Mouse (Mus musculus) spleen, postnatal 14 days (tissue): ENCODE measurements around the gene Hoxa11.
A peak's percentile ranks its signal among the peaks of the same experiment; 100 is the strongest.

Experiments used
- DNase-seq, 2 experiments: peaks; one replicate each; pipeline ENCODE4 v3.0.0; 2021 to 2022; ENCODE audit warnings: low spot score in 2 of 2

Gene Hoxa11

GRCm38 (mm10) chr6:52232984-52233545 is 12.5 kb downstream of the Hoxa11 start:
- no peak for DNase-seq

- no peak for DNase-seq
These were observed 13.0 kb downstream of the Hoxa11 start for GRCm38 (mm10) chr6:52232568-52232965.

DNA sequence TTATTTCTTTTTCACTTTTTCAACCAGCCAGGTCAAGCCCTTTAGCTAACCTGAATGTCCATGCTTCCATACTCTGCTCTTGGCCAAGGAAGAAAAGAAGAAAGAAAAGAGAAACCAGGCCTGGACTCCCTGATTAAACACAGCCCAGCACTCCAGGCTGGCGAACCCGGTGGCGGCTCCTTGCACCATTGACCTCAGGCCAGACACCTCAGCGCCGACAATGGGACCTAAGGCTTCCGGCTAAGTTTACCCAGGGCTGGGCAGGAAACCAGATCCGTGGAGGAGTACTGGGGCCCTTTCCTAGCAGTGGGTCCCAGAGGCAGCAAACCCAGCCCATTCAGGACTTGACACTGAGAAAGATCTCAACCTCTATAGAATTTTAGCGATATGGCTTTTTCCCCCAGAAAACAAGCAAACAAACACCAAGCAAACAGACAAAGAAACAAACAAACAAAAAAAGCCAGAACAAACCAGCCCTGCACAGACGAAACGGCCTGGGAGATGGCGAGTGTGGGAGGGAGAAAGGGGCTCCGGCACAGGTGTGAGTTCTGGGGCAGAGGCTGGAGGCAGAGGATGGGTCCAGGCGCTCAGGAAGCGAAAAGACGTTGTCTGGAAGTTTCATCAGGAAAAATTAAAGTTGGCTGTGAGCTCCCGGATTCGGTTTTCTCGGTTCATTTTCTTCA is 13.6 kb downstream of the Hoxa11 start:
- DNase-seq, result no peak

DNA sequence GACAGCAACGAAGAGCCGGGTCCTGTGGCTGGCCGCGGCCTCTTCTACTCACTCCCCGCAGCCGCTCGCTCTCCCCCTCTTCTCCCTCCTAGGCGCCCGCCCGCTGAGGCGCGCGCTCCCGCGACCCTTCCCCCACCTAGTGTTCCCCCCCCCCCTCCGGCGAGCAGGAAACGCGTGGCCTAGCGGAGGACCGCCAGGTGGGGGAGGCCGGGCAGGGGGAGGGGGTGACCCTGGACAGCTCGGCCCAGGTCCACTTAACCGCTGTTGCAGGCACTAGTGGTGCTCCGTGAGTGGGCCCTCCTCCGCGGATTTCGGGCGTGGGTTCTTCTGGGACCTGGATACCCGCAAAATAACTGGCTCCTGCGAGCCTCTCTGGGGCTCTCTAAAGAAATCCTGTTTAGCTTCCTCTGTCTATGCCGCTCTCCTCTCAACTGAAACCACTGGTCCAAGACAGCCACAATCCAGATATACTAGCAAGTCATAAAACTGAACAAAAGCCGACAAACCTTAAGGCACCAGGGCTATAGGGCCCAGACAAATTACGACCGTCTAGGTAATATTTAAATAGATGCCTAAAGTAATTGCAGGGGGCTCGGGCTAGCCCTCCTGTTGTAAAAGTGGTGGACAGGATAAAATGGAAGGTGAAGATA is 15.0 kb downstream of the Hoxa11 start, which contains the start of gene Hoxa9:
Hoxa9 (minus strand) TSS at position 574 of the 650 bp plus-strand sequence.
- DNase-seq, result no peak

GRCm38 (mm10) chr6:52229558-52230416 is 15.8 kb downstream of the Hoxa11 start:
- DNase-seq, result no peak

- no peak for DNase-seq
These were observed 16.8 kb downstream of the Hoxa11 start for GRCm38 (mm10) chr6:52228475-52229465.

DNA sequence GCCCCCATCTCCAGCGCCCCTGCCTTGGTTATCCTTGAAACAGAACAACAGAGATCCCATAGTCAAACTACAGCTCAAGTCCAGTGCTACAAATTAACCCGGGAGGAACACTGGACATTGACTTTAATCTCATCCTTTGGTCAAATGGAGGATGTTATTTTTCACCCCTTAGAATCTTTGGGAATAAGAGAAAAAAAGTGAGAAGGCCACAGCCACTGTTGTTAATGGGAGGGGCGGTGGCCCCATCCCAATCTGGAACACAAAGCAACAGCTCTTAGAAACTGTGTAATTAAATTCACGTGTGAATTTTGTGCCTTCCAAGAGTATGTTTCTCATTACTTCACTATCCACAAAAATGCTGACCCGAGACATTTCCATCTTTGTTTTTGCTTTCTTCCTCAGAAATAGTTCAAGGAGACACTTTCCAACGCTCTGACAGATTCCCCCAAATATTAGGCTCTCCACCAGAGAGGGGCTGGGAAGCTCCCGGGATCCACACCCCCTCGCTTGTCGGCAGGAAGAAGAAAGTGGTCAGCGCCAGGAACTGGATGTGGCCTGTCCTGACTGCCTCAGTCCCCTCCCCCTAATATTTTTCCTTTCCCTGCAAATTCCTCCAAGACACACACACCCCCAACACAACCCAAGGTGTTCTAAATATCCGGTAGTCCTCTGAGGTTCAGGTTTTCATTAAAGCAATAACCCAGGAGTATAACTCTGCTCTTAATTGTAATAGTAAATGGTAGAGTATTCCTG is 18.0 kb downstream of the Hoxa11 start:
- no peak for DNase-seq

- no peak for DNase-seq
These were observed 18.9 kb downstream of the Hoxa11 start for GRCm38 (mm10) chr6:52226569-52227257.

DNA sequence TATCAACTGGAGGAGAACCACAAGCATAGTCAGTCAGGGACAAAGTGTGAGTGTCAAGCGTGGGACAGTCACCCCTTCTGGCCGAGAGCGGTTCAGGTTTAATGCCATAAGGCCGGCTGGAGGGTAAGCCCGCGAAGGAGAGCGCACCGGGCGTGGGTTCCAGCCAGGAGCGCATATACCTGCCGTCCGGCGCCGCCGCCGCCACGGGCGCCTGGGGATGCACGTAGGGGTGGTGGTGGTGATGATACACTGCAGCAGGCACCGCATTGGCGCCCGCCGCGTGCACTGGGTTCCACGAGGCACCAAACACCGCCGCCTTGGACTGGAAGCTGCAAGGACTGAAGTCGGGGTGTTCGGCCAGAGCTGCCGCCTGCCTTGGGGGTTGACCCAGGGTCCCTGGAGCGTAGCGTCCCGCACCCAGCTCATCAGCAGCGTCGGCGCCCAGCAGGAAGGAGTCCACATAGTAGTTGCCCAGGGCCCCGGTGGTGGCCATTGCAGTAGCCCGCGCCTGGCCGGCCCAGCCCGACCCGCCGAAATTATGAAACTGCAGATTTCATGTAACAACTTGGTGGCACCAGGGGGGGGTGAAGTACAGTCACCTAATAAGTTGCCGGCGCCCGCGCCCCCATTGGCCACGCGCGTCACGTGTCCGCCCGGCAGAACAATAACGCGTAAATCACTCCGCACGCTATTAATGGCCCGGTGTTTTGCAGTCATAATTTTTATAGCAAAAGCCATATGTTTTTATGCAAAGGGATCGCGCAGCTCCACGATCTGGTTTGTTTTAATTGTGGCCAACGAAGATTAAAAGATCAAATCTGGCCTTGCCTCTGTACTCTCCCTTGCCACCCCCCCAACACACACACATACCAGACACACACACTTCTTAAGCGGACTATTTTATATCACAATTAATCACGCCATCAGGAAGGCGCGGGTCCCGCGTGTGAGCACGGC is 19.7 kb downstream of the Hoxa11 start:
- DNase-seq, result no peak

- no peak for DNase-seq
These were observed 20.6 kb downstream of the Hoxa11 start for GRCm38 (mm10) chr6:52224895-52225611.

GRCm38 (mm10) chr6:52223939-52224760 is 21.5 kb downstream of the Hoxa11 start:
- no peak for DNase-seq

DNA sequence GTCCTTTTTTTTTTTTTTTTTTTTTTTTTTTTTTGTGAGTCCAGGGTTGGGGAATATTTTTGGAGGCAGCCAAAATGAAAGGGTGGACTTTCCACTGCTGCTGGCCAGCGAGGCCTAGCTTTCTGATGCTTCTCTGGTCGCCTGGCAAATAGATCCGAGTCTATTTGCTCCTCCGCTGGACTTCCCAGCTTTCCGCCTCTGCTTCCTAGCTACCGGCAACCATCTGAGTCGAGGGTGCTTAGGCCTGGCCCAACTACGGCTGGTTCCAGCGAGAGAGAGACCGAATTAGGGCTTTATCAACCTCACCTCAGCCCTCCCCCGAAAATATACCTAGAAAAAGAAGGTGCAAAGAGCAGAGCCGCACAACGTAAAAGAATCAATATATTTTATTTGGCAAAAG is 22.9 kb downstream of the Hoxa11 start:
- no peak for DNase-seq

DNA sequence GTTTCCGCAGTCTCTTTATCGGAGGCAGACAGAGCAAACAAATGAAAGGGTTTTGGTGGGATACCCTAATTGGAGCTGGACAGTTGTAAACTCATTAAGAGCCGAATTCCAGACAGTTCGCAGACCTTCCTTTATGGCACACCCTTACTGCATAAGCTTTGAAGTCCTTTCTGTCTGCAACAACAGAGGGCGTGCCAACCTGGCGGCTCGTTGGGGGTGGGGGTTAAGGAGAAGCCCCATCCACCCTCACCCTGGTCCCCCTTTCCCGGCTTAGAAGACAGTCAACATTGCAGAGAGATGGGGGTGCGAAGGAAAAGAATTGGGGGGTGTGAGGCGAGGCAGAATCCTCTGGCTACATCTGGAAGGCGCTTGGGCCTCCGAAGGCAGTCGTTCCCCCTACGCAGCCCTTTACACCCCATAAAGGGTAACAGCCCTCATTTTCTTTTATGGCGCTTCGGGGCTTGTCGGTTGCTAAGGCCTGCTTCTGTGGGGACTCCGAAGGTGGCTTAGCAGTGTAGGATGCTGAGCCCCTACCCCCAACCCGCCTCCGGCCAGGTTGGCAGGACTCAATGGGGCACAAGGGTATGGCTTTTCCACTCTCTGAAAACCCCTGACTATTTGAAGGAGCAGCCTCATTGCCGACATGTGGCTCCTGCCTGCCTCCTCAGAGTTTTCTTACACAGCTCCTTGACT is 23.5 kb downstream of the Hoxa11 start:
- no peak for DNase-seq

GRCm38 (mm10) chr6:52221337-52221992 is 24.1 kb downstream of the Hoxa11 start, which contains the start of gene Hoxa7:
Gene Hoxa7, minus strand, starts transcription at chr6:52221854.
- peak; percentile 59 to 76 for DNase-seq

- no peak for DNase-seq
These were observed 24.7 kb downstream of the Hoxa11 start for GRCm38 (mm10) chr6:52220865-52221310.
